Mouse (Mus musculus) hindbrain, embryonic 14.5 days (tissue): ENCODE data around the gene Clmp. TPM values are rescaled to one million over a fixed set of nuclear protein-coding genes. Genes with fewer than 3 reads are reported as not detected.

Source experiments
- ATAC-seq: fragments of 200-750 bp; cut with Nextera tagmentation; 2 replicates; pipeline ENCODE4 v1.8.0; 2017; ENCODE audit warnings: moderate number of reproducible peaks, mild to moderate bottlenecking, moderate TSS enrichment, moderate library complexity; ENCODE audit not compliant: low FRiP score
- DNase-seq: peaks from one replicate; pipeline ENCODE4 v3.0.0-alpha.2; 2015; ENCODE audit warnings: low spot score
- H3K27ac ChIP-seq: fragments of 300-500 bp; sonication (generic); 2 replicates; pipeline ENCODE4 v1.5.1; 2014; ENCODE audit warnings: mild to moderate bottlenecking, moderate library complexity
- H3K27me3 ChIP-seq: fragments of 300-500 bp; sonication (generic); 2 replicates; pipeline ENCODE4 v1.6.1; 2014; ENCODE audit warnings: mild to moderate bottlenecking, low read length, mixed read lengths; ENCODE audit not compliant: control insufficient read depth, insufficient read depth
- H3K36me3 ChIP-seq: fragments of 300-500 bp; sonication (generic); replicated peaks from 2 replicates; pipeline ENCODE4 v1.6.1; 2014; ENCODE audit not compliant: control insufficient read depth, insufficient read depth
- H3K4me1 ChIP-seq: fragments of 300-500 bp; sonication (generic); replicated peaks from 2 replicates; pipeline ENCODE4 v1.6.1; 2014; ENCODE audit warnings: antibody characterized with exemption, low read length, mixed read lengths; ENCODE audit not compliant: control insufficient read depth, insufficient read depth
- H3K4me2 ChIP-seq: fragments of 300-500 bp; sonication (generic); replicated peaks from 2 replicates; pipeline ENCODE4 v1.6.1; 2014; ENCODE audit warnings: mild to moderate bottlenecking, moderate library complexity
- H3K4me3 ChIP-seq: fragments of 300-500 bp; sonication (generic); replicated peaks from 2 replicates; pipeline ENCODE4 v1.5.1; 2014; ENCODE audit warnings: mild to moderate bottlenecking, low read length
- H3K9ac ChIP-seq: fragments of 300-500 bp; sonication (generic); 2 replicates; pipeline ENCODE4 v1.6.1; 2014
- H3K9me3 ChIP-seq: fragments of 300-500 bp; sonication (generic); 2 replicates; pipeline ENCODE4 v1.6.1; 2016; ENCODE audit warnings: low read length; ENCODE audit not compliant: control insufficient read depth
- WGBS: fragments of 180-500 bp; shearing (Covaris S2); extraction: QIAGEN DNeasy Blood & Tissue Kit; methylation state at CpG from one replicate; pipeline ENCODE4 v1.1.7; 2014; 5-methylcytosine and 5-hydroxymethylcytosine counted together
- polyA plus RNA-seq: library from polyadenylated mRNA; unstranded; fragments of >200 nt; fragmentation: Nextera tagmentation; extraction: Ambion mirVana; gene quantifications from 2 replicates; pipeline ENCODE4 v1.2.1, GENCODE M21; 2014

Clmp gene
- polyA plus RNA-seq, 1 experiment from 2014 or later = 56.6 TPM

GRCm38 (mm10) chr9:40649983-40650382 is 35.8 kb upstream of the Clmp start:
- DNase-seq = no peak
- Histone ChIP-seq H3K36me3 (no peaks in the 10 kb centered on the region), H3K4me3 (no peak overlapping the region), H3K9ac (no peak overlapping the region), H3K4me2 (no peak overlapping the region), H3K27me3 (no peaks in the 10 kb centered on the region), H3K9me3 (no peaks in the 10 kb centered on the region), H3K27ac (no peak overlapping the region), H3K4me1 (no peaks in the 10 kb centered on the region)
- ATAC-seq = no peak
- 72% methylated on average over 6 of the region's 6 CpGs for WGBS

GRCm38 (mm10) chr9:40651239-40651859 is 34.4 kb upstream of the Clmp start:
- H3K4me1 ChIP-seq = no peaks in the 10 kb centered on the region
- H3K4me3 ChIP-seq = no peak overlapping the region
- ATAC-seq (no peak), DNase-seq (no peak)
- no peaks in the 10 kb centered on the region for H3K9me3 ChIP-seq
- no peaks in the 10 kb centered on the region for H3K27me3 ChIP-seq
- no peak overlapping the region for H3K9ac ChIP-seq
- H3K27ac ChIP-seq = no peak overlapping the region
- no peak overlapping the region for H3K4me2 ChIP-seq
- no peaks in the 10 kb centered on the region for H3K36me3 ChIP-seq
- 93% methylated on average over 4 of the region's 4 CpGs for WGBS

GRCm38 (mm10) chr9:40652757-40653156 is 33.0 kb upstream of the Clmp start:
- no peaks in the 10 kb centered on the region for H3K4me1 ChIP-seq
- 37% methylated on average over 9 of the region's 9 CpGs for WGBS
- no peak for DNase-seq

GRCm38 (mm10) chr9:40666190-40666803 is 19.5 kb upstream of the Clmp start:
- Histone ChIP-seq H3K9ac (no peak overlapping the region), H3K4me1 (peaks cover 2% of the 10 kb centered on the region; the same call in 1 of the 2 replicates), H3K4me3 (no peak overlapping the region), H3K4me2 (no peak overlapping the region), H3K27me3 (no peaks in the 10 kb centered on the region), H3K9me3 (0 out of 2 replicates have a peak, but pooled peaks cover 3% of the 10 kb centered on the region), H3K27ac (no peak overlapping the region), H3K36me3 (no peaks in the 10 kb centered on the region)
- 80% methylated on average over 9 of the region's 9 CpGs for WGBS
- ATAC-seq (no peak), DNase-seq (no peak)

More at GRCm38 (mm10) chr9:40652757-40653156, 33.0 kb upstream of the Clmp start:
- Histone ChIP-seq H3K9ac (no peak overlapping the region), H3K36me3 (no peaks in the 10 kb centered on the region), H3K27ac (no peak overlapping the region), H3K27me3 (no peaks in the 10 kb centered on the region), H3K4me3 (no peak overlapping the region), H3K4me2 (no peak overlapping the region), H3K9me3 (no peaks in the 10 kb centered on the region)
- ATAC-seq = no peak

- Histone ChIP-seq H3K4me3 (no peak within 1 kb of the TSS), H3K4me2 (no peak within 1 kb of the TSS), H3K4me1 (peaks cover 11% of the 10 kb centered on the region), H3K36me3 (no peaks in the 10 kb centered on the region), H3K27me3 (no peaks in the 10 kb centered on the region), H3K9ac (no peak within 1 kb of the TSS), H3K9me3 (no peaks in the 10 kb centered on the region), H3K27ac (no peak within 1 kb of the TSS)
- DNase-seq (no peak), ATAC-seq (no peak)
- 89% methylated on average over 3 of the region's 3 CpGs for WGBS
Measured at GRCm38 (mm10) chr9:40670313-40670712, 15.4 kb upstream of the Clmp start, which contains the start of gene Gm21915. TSS of gene Gm21915 (plus strand) at chr9:40670613.

- Histone ChIP-seq H3K4me2 (no peak overlapping the region), H3K9me3 (no peaks in the 10 kb centered on the region), H3K4me1 (peaks cover 11% of the 10 kb centered on the region), H3K9ac (no peak overlapping the region), H3K27ac (no peak overlapping the region), H3K27me3 (no peaks in the 10 kb centered on the region), H3K4me3 (no peak overlapping the region), H3K36me3 (no peaks in the 10 kb centered on the region)
- ATAC-seq (peak; percentile 59), DNase-seq (peak; percentile 40)
- 20% methylated on average over 4 of the region's 4 CpGs for WGBS
Measured at GRCm38 (mm10) chr9:40671323-40671930, 14.3 kb upstream of the Clmp start.

GRCm38 (mm10) chr9:40675203-40675958 is 10.4 kb upstream of the Clmp start:
- no peaks in the 10 kb centered on the region for H3K36me3 ChIP-seq
- H3K9ac ChIP-seq = no peak overlapping the region
- H3K27ac ChIP-seq = no peak overlapping the region
- peaks cover 11% of the 10 kb centered on the region for H3K4me1 ChIP-seq
- H3K9me3 ChIP-seq = no peaks in the 10 kb centered on the region
- no peak overlapping the region for H3K4me2 ChIP-seq
- H3K4me3 ChIP-seq = no peak overlapping the region
- ATAC-seq = no peak
- H3K27me3 ChIP-seq = no peaks in the 10 kb centered on the region
- DNase-seq = no peak
- WGBS = 77% methylated on average over 12 of the region's 12 CpGs

- WGBS = 73% methylated on average over 4 of the region's 4 CpGs
- no peak for DNase-seq
- no peaks in the 10 kb centered on the region for H3K4me1 ChIP-seq
Measured at GRCm38 (mm10) chr9:40678653-40679052, 7.1 kb upstream of the Clmp start.

GRCm38 (mm10) chr9:40686421-40686899 is 698 bp downstream of the Clmp start:
- H3K4me1 ChIP-seq = peaks cover 5% of the 10 kb centered on the region
- 1% methylated on average over 23 of the region's 23 CpGs for WGBS
- DNase-seq (peak; percentile 41), ATAC-seq (peak; percentile 68)
- H3K27me3 ChIP-seq = no peaks in the 10 kb centered on the region
- peak overlapping the region; percentile 74 for H3K4me3 ChIP-seq
- H3K4me2 ChIP-seq = peak overlapping the region; percentile 80
- no peaks in the 10 kb centered on the region for H3K9me3 ChIP-seq
- peak overlapping the region; percentile 94 for H3K27ac ChIP-seq
- H3K36me3 ChIP-seq = no peaks in the 10 kb centered on the region
- peak overlapping the region; percentile 86 for H3K9ac ChIP-seq

More at GRCm38 (mm10) chr9:40678653-40679052, 7.1 kb upstream of the Clmp start:
- no peaks in the 10 kb centered on the region for H3K9me3 ChIP-seq
- no peak for ATAC-seq
- no peaks in the 10 kb centered on the region for H3K36me3 ChIP-seq
- H3K4me3 ChIP-seq = no peak overlapping the region
- H3K4me2 ChIP-seq = no peak overlapping the region
- no peak overlapping the region for H3K27ac ChIP-seq
- no peak overlapping the region for H3K9ac ChIP-seq
- no peaks in the 10 kb centered on the region for H3K27me3 ChIP-seq
